In genomic region chr1:170884390-170884789, GRCm38 (mm10) we compare ENCODE assay signal across 8 mouse cellular contexts. TPM values are rescaled to one million over a fixed set of nuclear protein-coding genes. Genes with fewer than 3 reads are reported as not detected.
DNase-seq lines count a peak whose midpoint lies in the region; ATAC-seq and TF ChIP-seq lines count a peak whose summit lies in the region.

No protein-coding gene starts in this region.

- H3K4me1 ChIP-seq in heart, embryonic 15.5 days (replicated peaks): peaks cover 17% of the 10 kb centered on the region
- peaks cover 13% of the 10 kb centered on the region for H3K4me1 ChIP-seq in bone marrow macrophage, adult 2 months (ENCODE audit: control insufficient read depth, insufficient read depth, low read length)
- H3K4me1 ChIP-seq in hindbrain, embryonic 12.5 days: peaks cover 9% of the 10 kb centered on the region
- peaks cover 7% of the 10 kb centered on the region for H3K4me1 ChIP-seq in midbrain, embryonic 12.5 days

- peak overlapping the region; percentile 76 for H3K4me2 ChIP-seq in heart, embryonic 15.5 days
- peak overlapping the region; percentile 73 for H3K4me2 ChIP-seq in hindbrain, embryonic 12.5 days (replicated peaks)
- peak overlapping the region; percentile 72 for H3K4me2 ChIP-seq in midbrain, embryonic 12.5 days (replicated peaks)

- peaks cover 15% of the 10 kb centered on the region for H3K36me3 ChIP-seq in heart, embryonic 15.5 days
- peaks cover 11% of the 10 kb centered on the region for H3K36me3 ChIP-seq in hindbrain, embryonic 12.5 days
- peaks cover 14% of the 10 kb centered on the region for H3K36me3 ChIP-seq in midbrain, embryonic 12.5 days

- no peak for TF ChIP-seq CTCF in bone marrow macrophage, adult 2 months (IDR thresholded peaks at IDR 0.05; ENCODE audit: low read depth, low read length)

- H3K27ac ChIP-seq in heart, embryonic 15.5 days: no peak overlapping the region
- H3K27ac ChIP-seq in bone marrow macrophage, adult 2 months (ENCODE audit: insufficient read depth, low read depth, low read length): peak overlapping the region; percentile 16; the same call in 1 of the 2 replicates
- no peak overlapping the region for H3K27ac ChIP-seq in hindbrain, embryonic 12.5 days
- H3K27ac ChIP-seq in midbrain, embryonic 12.5 days (replicated peaks): no peak overlapping the region

- no peaks in the 10 kb centered on the region for H3K27me3 ChIP-seq in heart, embryonic 15.5 days
- no peaks in the 10 kb centered on the region for H3K27me3 ChIP-seq in hindbrain, embryonic 12.5 days
- no peaks in the 10 kb centered on the region for H3K27me3 ChIP-seq in midbrain, embryonic 12.5 days

- peak overlapping the region; percentile 80 for H3K4me3 ChIP-seq in heart, embryonic 15.5 days
- H3K4me3 ChIP-seq in bone marrow macrophage, adult 2 months (ENCODE audit: insufficient read depth, low read length): peak overlapping the region; percentile 86
- peak overlapping the region; percentile 83 for H3K4me3 ChIP-seq in hindbrain, embryonic 12.5 days
- H3K4me3 ChIP-seq in midbrain, embryonic 12.5 days: peak overlapping the region; percentile 94

- WGBS in heart, embryonic 15.5 days: 22% methylated on average over 8 of the region's 8 CpGs
- WGBS in hindbrain, embryonic 12.5 days: 28% methylated on average over 8 of the region's 8 CpGs
- WGBS in midbrain, embryonic 12.5 days: 32% methylated on average over 8 of the region's 8 CpGs

- no peak for DNase-seq in heart, adult 18-20 months
- no peak for DNase-seq in MN1 (ENCODE audit: low spot score)
- no peak for DNase-seq in spleen, adult 12 weeks (ENCODE audit: low spot score)
- no peak for DNase-seq in B cell, adult 2 months

- no peak for ATAC-seq in heart, embryonic 15.5 days (replicated peaks; ENCODE audit: insufficient number of reproducible peaks, insufficient read depth, low FRiP score, low read depth)
- 0 out of 2 replicates have a peak, but pooled peaks have one; percentile 31 for ATAC-seq in hindbrain, embryonic 12.5 days (ENCODE audit: low FRiP score)
- ATAC-seq in midbrain, embryonic 12.5 days (ENCODE audit: low FRiP score, low read depth): peak; percentile 2; the same call in 1 of the 2 replicates

- no peaks in the 10 kb centered on the region for H3K9me3 ChIP-seq in heart, embryonic 15.5 days (replicated peaks)
- H3K9me3 ChIP-seq in hindbrain, embryonic 12.5 days (replicated peaks): no peaks in the 10 kb centered on the region
- no peaks in the 10 kb centered on the region for H3K9me3 ChIP-seq in midbrain, embryonic 12.5 days

- H3K9ac ChIP-seq in heart, embryonic 15.5 days: peak overlapping the region; percentile 79
- peak overlapping the region; percentile 87 for H3K9ac ChIP-seq in hindbrain, embryonic 12.5 days
- H3K9ac ChIP-seq in midbrain, embryonic 12.5 days (replicated peaks): peak overlapping the region; percentile 91

- TF ChIP-seq POLR2A in bone marrow macrophage, adult 2 months (IDR thresholded peaks at IDR 0.05; ENCODE audit: borderline replicate concordance, low read depth, low read length): no peak

RNA-seq across cellular contexts. Expression of gene Gm26620, which starts 0.5 kb away (rescaled TPM):
- polyA plus RNA-seq in heart, embryonic 15.5 days (2015; fragmentation: Nextera tagmentation; extraction: Ambion mirVana): 0.62 and 0.84 TPM in 2 replicates
- under 1 TPM; 0.45 to 0.49 TPM for total RNA-seq in heart, adult 18-20 months (2021)
- not detected in 2 replicates for polyA plus RNA-seq in bone marrow macrophage, adult 2 months (2012; ENCODE audit: insufficient read depth, insufficient read length, missing spikeins)
- 0.63 TPM in 1 of 2 replicates, not detected in the other for polyA plus RNA-seq in hindbrain, embryonic 12.5 days (2016; fragmentation: Nextera tagmentation; extraction: Ambion mirVana)
- polyA plus RNA-seq in midbrain, embryonic 12.5 days (2016; fragmentation: Nextera tagmentation; extraction: Ambion mirVana): 0.33 TPM in 1 of 2 replicates, not detected in the other

RNA-seq across cellular contexts. Expression of gene Dusp12, which starts 0.9 kb away (rescaled TPM):
- polyA plus RNA-seq in heart, embryonic 15.5 days (2015; fragmentation: Nextera tagmentation; extraction: Ambion mirVana): 23.0 TPM in 2 replicates
- 1 to 10 TPM; 8.1 to 8.3 TPM for total RNA-seq in heart, adult 18-20 months (2021)
- 11.2 and 16.8 TPM in 2 replicates for polyA plus RNA-seq in bone marrow macrophage, adult 2 months (2012; ENCODE audit: insufficient read depth, insufficient read length, missing spikeins)
- polyA plus RNA-seq in hindbrain, embryonic 12.5 days (2016; fragmentation: Nextera tagmentation; extraction: Ambion mirVana): 35.4 and 35.9 TPM in 2 replicates
- 28.7 and 34.6 TPM in 2 replicates for polyA plus RNA-seq in midbrain, embryonic 12.5 days (2016; fragmentation: Nextera tagmentation; extraction: Ambion mirVana)

RNA-seq across cellular contexts. Expression of gene Atf6, which starts 16.8 kb away (rescaled TPM):
- 9.8 and 10.2 TPM in 2 replicates for polyA plus RNA-seq in heart, embryonic 15.5 days (2015; fragmentation: Nextera tagmentation; extraction: Ambion mirVana)
- total RNA-seq in heart, adult 18-20 months (2021): 10 to 100 TPM; 66.1 to 66.3 TPM
- polyA plus RNA-seq in bone marrow macrophage, adult 2 months (2012; ENCODE audit: insufficient read depth, insufficient read length, missing spikeins): 36.4 and 43.1 TPM in 2 replicates
- polyA plus RNA-seq in hindbrain, embryonic 12.5 days (2016; fragmentation: Nextera tagmentation; extraction: Ambion mirVana): 10.3 and 11.3 TPM in 2 replicates
- polyA plus RNA-seq in midbrain, embryonic 12.5 days (2016; fragmentation: Nextera tagmentation; extraction: Ambion mirVana): 9.3 and 10.7 TPM in 2 replicates

RNA-seq across cellular contexts. Expression of gene Fcrlb, which starts 28.4 kb away (rescaled TPM):
- 0.14 TPM in 1 of 2 replicates, not detected in the other for polyA plus RNA-seq in heart, embryonic 15.5 days (2015; fragmentation: Nextera tagmentation; extraction: Ambion mirVana)
- total RNA-seq in heart, adult 18-20 months (2021): not detected
- polyA plus RNA-seq in bone marrow macrophage, adult 2 months (2012; ENCODE audit: insufficient read depth, insufficient read length, missing spikeins): 0.63 TPM in 1 of 2 replicates, not detected in the other
- polyA plus RNA-seq in hindbrain, embryonic 12.5 days (2016; fragmentation: Nextera tagmentation; extraction: Ambion mirVana): not detected in 2 replicates
- 0.14 and 0.18 TPM in 2 replicates for polyA plus RNA-seq in midbrain, embryonic 12.5 days (2016; fragmentation: Nextera tagmentation; extraction: Ambion mirVana)

RNA-seq across cellular contexts. Expression of gene Fcrla, which starts 43.0 kb away (rescaled TPM):
- 0.09 and 0.22 TPM in 2 replicates for polyA plus RNA-seq in heart, embryonic 15.5 days (2015; fragmentation: Nextera tagmentation; extraction: Ambion mirVana)
- total RNA-seq in heart, adult 18-20 months (2021): 1 to 10 TPM in 1 of 2 experiments, under 1 TPM in 1; 0.22 to 2.7 TPM
- 0.84 TPM in 1 of 2 replicates, not detected in the other for polyA plus RNA-seq in bone marrow macrophage, adult 2 months (2012; ENCODE audit: insufficient read depth, insufficient read length, missing spikeins)
- not detected in 2 replicates for polyA plus RNA-seq in hindbrain, embryonic 12.5 days (2016; fragmentation: Nextera tagmentation; extraction: Ambion mirVana)
- polyA plus RNA-seq in midbrain, embryonic 12.5 days (2016; fragmentation: Nextera tagmentation; extraction: Ambion mirVana): not detected in 2 replicates
